Mouse (Mus musculus) left cerebral cortex, postnatal 25 days (tissue): ENCODE measurements around the gene Dscaml1. TPM values are rescaled to one million over a fixed set of nuclear protein-coding genes. Genes with fewer than 3 reads are reported as not detected.

Source experiments
- DNase-seq, 2 experiments: peaks; one replicate each; pipeline ENCODE4 v3.0.0; 2022; ENCODE audit warnings: low spot score in 2 of 2, mixed read lengths in 1 of 2
- intact Hi-C: fragments of 180-260 bp; cut with DNase I; formaldehyde crosslinking; loops from one replicate; pipeline ENCODE4 v1.15.1; 2025
- total RNA-seq, 2 experiments: library from RNA; stranded (reverse); gene quantifications; 2 replicates each; pipeline ENCODE4 v1.2.3; 2021

Gene Dscaml1
- total RNA-seq, 2 experiments from 2014 or later = 51.1 to 51.7 TPM

DNA sequence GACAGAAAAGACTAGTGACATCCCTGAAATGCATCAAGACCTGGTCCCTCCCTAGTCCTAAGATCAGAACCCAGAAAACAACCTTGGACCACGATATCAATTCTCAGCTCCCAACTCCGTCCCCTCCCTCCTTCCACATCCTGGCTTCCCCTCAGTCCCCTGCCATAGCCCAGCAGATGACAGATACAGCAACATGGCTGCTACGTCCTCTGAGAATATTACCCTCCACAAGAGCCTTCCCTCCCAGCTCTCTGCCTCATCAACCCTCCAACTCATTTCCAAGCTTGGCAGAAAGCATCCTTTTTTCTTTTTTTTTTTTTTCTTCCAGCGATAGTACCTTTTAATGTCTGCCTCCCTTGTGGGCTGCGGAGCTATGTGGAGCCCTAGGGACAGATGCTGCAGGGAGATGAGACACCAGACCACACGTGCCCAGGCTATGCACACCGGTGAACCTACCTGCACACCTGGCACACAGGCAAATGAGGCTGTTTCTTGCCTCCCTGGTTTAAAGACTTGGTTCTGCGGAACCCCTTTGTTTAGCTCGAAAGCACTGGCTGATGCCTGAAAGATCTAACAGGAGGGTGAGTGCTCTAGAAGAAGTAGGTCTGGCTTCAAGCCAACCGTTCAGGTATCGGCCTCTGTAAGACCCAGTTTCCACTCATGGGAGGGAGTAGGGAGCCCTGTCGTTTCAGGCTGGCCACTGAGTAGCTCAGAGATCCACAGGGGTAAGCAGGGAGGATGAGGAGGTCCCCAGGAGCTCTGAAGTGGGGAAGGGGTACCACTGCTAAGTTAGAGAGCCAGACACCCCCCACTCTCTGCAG lies 357.0 kb downstream of the Dscaml1 start:
- DNase-seq = no peak
- intact Hi-C loops = no loop called here

DNA sequence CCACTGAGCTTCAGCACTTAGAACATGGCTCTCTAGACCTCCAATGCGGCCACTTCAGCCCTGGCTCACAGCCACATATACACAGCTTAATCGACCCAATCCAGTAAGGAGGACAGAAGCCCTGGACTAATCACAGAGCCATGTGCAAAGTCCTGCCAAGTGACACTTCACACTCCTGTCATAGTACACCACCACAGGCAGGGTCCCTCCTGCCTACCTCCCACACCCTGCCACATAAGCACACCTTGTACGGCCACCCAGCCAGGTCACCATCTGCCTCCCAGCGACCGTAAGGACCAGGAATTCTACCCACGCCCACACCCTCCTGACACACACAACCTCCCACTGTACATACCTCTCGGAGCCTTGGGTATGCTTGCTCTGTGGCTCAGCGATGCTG lies 360.6 kb downstream of the Dscaml1 start:
- intact Hi-C loops = no loop called here
- DNase-seq = no peak

DNA sequence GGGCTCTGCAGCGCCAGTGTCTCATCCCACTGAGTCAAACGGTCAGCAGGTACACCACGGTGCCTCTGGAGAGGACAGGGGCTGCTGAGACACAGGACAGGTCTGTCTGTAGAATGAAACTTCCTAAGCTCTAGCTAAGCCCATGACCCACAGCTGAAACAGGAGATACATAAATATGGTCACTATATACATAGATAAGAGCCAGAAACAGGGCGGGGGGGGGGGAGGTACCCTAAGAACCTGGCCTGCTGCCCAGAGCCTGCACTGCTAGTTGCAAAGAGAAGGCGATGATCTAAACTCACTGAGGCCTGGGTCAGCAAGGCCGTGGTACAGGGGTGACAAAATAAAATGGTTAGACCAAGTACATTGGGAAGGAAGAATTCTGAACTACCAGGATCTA lies 361.1 kb downstream of the Dscaml1 start:
- intact Hi-C loops = no loop called here
- DNase-seq = no peak

DNA sequence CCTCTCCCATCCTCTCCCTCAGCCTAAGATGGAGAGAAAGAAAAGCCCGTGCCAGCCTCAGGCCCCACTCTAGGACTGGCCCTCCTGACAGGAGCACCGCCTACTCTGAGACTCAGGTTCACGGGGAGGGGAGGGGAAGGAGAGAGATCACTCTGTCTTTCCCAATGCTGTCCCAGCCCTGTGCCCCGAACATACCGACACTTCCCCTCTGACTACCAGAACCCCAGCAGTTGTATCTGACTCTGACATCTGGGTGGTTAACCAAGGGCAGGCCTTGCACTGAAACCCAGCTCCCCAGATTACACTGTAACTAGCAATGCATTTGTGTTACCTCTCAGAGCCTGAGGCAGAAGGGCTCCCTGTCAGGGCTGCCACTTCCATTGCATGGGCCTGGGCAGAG lies 362.0 kb downstream of the Dscaml1 start:
- intact Hi-C loops = no loop called here
- DNase-seq = no peak

DNA sequence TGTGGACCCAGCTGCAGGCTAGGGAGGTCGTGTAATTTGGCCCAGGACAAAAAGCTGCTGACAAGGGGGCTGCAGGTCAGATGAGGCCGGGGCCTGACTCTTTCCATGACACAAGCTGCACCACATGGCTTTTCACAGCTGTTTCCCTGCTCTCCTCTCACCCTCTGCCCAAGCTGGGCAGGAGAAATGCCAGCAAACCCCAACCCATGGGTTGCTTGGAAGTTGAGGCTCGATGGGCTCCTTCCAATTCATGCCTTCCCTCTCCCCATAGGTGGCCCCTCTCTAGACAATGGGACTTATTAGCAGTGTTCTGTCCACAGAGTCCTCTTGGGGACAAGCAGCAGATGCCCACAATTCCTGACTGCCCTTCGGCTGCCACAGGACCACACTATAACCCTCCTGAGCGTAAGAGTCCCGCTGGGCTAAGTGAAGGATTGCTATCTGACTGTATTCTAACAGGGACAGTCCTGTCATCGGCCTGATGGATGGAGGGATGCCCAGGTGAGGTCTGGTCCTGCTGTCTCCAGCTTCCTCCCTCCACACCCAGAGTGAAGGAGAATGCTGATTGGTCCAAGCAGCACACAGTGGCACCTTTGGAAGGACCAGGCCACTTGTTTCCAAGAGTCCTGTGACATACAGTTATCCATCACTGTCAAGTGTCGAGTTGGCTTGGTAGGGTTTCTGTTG lies 365.2 kb downstream of the Dscaml1 start:
- intact Hi-C loops = no loop called here
- DNase-seq = no peak

DNA sequence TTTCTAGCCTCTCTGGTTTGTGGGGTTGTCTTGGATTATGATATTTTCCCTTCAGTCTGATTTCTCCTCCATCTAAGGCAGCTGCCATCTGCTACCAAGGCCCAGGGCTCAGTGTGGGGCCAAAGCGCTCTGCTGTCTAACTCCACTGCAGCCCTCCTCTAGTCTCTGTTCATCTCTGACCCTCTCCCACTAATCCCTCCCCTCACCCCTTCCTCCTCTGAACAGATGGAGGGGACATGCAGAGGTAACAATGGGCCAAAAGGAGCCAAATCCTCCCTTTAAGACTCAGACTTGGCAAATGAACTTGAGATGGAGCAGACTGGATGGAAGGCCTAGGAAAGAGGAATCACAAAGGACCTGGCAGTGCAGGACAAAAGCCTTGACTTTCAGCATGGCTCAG lies 365.8 kb downstream of the Dscaml1 start:
- intact Hi-C loops = no loop called here
- no peak for DNase-seq

DNA sequence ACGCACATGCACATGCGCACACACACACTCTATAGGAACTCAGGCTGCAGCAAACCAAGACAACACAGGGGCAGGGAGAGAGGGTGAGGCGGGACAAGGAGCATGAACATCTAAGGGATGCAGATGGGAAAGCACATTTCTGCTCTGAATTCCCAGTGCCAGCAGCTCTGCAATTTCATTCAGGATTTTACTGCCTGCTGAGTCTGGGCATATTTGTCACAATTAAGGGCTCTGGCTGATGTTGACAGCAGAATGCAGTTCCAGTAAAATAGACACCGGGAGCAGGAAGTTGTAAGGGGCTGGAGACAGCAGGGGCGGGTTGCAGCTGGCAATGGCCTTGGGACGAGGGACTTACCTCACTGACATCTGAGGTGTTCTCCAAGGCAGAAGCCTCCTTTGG lies 367.3 kb downstream of the Dscaml1 start:
- intact Hi-C loops = no loop called here
- no peak for DNase-seq

DNA sequence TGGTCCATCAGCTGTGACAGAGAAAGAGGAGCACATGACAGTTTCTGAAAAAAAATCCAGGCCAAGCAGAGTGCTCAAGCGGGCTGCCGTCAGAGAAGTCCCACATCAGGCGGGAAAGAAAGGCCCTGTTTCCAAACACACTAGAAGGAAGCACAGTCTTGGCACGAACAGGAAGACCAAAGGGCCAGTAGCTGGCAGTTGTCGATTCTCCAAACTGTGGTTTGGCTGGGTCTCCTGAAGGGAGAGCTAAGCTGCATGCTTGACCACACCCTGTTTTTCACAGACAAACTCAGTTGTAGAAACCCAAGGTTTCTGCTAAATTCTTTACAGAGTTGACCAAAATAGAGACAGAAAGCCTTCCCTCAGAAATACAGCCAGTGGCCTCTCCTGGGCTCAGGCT lies 369.3 kb downstream of the Dscaml1 start:
- intact Hi-C loops = no loop called here

DNA sequence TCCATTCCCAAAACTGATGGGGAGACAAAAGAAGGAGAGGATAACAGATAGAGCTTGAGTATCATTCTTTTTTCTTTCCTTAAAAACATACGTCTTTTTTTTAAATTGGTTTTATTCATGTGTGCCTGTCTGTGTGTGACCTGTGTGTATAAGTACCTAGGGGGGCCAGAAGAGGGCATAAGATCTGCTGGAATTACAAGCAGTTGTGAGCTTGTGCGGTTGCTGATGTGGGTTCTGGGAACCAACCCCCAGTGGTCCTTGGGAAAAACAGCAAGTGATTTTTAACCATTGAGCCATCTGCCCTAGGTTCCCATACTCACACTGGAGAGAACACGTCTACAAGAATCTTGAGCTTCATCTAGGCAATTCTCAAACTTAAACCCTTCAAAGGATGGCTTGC lies 370.8 kb downstream of the Dscaml1 start:
- intact Hi-C loops = no loop called here
- DNase-seq = no peak

More for the DNA sequence above, 369.3 kb downstream of the Dscaml1 start:
- DNase-seq = no peak

DNA sequence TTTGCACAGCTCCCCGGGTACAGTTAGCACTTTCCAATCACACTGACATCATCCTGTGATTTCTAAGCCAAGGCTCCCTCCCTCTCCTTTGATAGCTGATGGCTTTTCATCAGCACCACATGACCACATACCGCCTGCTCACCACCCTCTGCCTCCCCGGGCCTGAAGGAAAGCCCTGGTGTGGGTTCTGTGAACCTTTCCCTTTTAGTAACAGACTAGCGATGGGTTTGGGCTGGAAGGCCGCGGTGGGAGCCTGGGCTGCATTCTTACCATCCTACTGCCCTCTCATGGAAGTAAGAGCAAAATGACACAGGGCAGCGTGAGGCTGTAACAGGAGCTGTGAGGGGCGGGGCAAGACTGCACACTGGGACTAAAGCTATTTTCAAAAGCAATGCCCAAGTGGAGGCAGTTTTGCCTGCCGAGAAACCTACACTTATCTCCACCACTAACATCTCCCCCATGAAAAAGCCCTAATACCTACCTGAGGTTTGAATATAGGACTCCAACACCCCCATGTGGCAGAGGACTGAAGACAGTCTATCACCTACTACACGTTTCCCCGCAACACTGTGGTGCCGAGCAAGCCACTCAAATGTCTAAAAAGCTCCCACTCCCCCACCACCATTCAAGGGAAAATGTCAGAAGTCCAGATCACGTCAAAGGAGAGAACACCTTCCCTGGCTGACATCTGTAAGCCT lies 372.2 kb downstream of the Dscaml1 start:
- peak; percentile 30 to 32 for DNase-seq
- intact Hi-C loops = no loop called here

DNA sequence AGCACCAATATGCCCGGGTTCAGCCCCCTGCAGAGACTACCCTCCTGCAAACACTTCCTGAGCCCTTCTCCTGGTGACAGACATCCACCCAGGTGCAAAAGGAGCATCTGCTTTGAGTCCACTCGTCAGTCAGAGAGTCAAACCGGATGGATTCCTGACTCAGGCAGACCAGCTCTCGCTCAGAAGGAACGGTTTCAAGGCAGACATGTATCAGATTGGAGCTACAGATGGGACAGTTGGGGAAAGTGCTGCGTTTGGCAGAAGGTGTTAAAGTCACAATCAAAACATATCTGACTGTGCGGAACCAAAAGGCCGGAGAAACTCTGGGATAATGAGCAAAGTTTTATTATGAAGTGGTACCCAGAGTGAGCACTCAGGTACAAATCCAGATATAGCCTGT lies 373.0 kb downstream of the Dscaml1 start:
- intact Hi-C loops = no loop called here
- no peak for DNase-seq

Other genes with a start within 250 kb of the Dscaml1 start
- gene BC049352, start 244.6 kb upstream of the Dscaml1 start, total RNA-seq = 1 to 10 TPM; 1.1 to 1.5 TPM
- gene Tmprss4, start 222.5 kb upstream of the Dscaml1 start, total RNA-seq = under 1 TPM in 1 of 2 experiments, not detected in 1; 0.41 TPM
- 1 to 10 TPM; 3.0 to 4.1 TPM for gene Il10ra, start 157.5 kb upstream of the Dscaml1 start, total RNA-seq
- gene Tmprss13, start 107.5 kb upstream of the Dscaml1 start, total RNA-seq = not detected
- gene Fxyd6, start 56.4 kb upstream of the Dscaml1 start, total RNA-seq = 100 to 1,000 TPM; 105 to 131 TPM
- gene Fxyd2, start 27.0 kb upstream of the Dscaml1 start, total RNA-seq = 10 to 100 TPM in 1 of 2 experiments, 1 to 10 TPM in 1; 7.2 to 13.1 TPM